Mouse (Mus musculus) adrenal gland, postnatal 36 days (tissue): ENCODE data around the gene Cerk. TPM values are rescaled to one million over a fixed set of nuclear protein-coding genes. Genes with fewer than 3 reads are reported as not detected.
"Not testable (repeated sequence)": the region's sequence is repeated elsewhere in the genome, so short reads cannot be mapped to it uniquely, and the experiment has no call there.

Source experiments
- DNase-seq, 2 experiments: peaks; one replicate each; pipeline ENCODE4 v3.0.0; 2021; ENCODE audit warnings: mixed read lengths in 1 of 2
- total RNA-seq, 2 experiments: library from RNA; stranded (reverse); gene quantifications; 2 replicates each; pipeline ENCODE4 v1.2.3; 2021

Cerk gene
- total RNA-seq, 2 experiments from 2014 or later = 27.1 to 74.2 TPM

DNA sequence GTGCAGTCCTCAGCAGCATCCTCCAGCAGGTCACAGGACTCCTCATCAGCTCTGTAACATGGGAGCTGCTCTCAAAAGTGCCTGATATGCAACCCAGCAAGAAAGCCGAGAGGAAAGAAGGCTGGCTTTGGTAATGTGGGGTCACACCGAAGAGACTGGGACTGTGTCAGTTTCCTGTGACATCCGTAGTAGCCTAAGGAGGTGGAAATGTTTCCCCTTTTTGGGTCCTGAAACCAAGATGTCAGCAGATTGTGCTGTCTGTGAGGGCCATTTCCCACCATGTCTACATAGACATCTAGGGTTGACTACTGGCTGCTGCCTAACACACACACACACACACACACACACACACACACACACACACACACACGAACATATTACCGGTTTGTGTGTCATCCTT, 26.3 kb upstream of the Cerk start:
- not testable (repeated sequence) for DNase-seq

DNA sequence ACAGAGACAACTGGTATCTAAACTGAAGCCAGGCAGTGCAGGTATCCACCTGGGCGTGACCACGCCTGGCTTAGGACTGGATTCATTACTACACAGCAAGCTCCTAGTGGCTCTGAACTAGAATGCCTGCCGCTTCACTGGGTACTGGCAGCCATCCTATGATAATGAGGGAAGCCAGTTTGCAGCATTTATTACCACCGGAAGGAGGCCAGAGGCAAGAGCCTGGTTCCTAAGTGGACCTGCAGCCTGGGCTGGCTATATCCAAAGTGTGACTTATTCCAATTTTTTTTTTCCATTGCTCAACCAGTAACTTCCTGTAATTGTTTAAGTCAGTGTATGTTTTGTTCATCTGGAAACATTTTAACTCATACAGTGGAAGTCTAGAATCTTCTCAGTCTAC, 20.4 kb upstream of the Cerk start:
- DNase-seq = no peak

DNA sequence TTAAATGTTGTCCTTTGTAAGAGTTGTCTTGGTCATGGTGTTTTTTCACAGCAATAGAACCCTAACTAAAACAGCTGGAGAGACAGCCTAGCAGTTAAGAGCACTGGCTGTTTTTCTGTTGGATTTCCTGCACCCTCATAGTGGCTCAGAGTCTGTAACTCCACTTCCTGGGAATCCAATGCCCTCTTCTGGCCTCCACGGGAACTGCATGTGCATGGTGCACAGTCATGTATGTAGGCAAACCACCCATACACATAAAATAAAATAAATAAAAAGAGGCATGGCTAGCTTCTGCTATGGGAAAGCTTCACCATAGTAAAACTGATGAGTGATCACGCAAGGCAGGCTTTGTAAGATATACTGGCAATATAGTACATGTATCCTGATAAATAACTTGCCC, 19.4 kb upstream of the Cerk start:
- DNase-seq = peak; percentile 77 to 78

DNA sequence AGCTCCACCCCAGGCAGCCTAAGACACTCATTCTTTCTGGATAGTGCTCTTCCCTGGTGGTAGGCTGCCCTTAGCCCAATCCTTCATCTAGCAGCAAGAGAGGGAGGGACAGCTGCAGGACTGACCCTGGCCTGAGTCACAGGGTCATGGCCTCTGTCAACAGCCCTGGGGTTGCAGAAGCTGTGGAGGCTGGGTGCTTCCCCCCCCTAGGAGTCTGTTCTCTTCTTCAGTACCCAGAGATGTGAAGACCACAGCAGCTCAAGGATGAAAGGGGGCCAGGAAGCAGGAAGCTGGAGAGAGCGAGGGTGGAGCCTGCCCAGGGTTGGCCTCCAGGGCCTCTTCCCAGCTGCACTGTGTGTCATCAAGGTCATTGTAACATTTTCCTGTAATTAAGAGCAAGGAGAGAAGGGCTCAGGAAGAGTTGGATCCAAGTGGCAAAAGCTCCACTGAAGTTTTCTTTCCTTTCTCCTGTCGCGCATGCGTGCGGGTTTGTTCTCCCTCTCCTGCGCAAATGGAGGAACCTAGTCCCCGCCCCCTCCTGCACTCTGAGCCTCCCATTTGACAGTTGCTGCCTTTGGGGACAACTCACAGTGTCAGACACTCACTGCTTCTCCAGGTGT, 18.1 kb upstream of the Cerk start:
- peak; percentile 81 to 85 for DNase-seq

DNA sequence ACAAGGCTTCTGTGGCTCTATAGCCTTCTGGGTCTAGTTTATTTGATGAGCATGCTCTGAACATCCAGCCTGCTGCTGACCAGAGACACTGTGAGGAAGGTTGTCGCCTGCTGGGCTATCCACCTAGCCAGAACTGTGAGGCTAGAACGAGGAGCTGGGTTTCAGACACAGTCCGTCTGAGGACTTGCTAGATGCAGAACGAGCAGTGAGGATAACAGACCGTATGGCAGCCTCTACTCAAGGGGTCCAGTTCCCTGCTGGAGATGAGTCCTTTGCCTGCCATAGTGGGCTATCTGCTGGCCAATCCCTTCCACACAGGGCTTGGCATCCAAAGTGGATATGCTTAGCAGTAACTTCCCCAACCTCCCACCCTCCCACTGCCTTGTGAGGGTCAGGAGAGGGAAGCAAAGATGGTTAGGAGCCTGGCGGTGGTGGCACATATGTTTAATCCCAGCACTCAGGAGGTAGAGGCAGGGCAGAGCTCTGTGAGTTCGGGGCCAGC, 17.4 kb upstream of the Cerk start:
- no peak for DNase-seq

DNA sequence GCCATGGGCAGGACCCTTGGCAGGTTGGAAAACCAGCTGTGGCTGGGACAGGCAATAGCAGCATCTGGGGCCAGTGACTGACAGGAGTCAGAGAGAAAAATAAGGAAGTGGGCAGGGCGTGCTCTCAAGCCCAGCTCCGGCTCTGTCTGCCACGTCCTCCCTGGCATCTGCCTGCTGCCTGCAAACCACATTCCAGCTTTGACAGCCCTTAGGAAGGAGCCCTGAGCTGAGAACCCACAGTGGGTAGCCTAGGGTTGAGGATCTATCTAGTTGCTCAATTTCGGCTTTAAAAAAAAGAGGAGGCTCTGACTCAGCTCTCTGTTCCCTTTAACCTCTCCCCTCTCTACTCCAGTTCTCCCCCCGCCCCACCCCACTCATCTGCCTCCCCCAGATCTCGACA, 16.7 kb upstream of the Cerk start:
- DNase-seq = no peak

DNA sequence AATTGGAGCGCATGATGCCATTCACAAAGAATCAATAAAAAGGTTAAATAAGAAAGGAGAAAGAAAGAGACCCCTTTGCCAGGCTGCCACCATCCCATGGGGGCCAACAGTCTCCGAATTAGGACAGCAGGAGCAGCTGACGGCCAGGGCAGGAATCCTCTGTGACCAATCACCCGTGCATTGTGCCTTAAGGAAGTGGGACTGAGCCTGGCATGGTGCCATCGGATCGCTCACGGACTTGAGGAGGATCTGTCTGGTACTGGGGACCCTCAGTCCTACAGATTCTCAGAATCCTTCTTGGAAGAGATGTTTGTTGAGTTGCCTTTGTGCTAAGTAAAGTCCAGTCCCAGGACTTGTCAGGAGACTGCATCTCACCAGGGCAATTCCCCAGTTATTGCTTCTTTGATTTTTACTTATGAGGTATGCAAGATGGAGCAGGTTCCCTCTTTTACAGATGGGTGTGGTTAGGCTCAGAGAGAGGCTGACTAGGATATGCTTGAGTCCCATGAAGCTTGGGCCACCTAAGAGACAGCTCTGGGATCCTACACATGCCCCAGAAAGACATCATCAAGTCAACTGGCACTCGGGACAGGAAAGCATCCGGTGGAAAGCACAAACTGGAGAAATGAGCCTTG, 15.9 kb upstream of the Cerk start:
- peak in 1 of 2 experiments; percentile 37 for DNase-seq

DNA sequence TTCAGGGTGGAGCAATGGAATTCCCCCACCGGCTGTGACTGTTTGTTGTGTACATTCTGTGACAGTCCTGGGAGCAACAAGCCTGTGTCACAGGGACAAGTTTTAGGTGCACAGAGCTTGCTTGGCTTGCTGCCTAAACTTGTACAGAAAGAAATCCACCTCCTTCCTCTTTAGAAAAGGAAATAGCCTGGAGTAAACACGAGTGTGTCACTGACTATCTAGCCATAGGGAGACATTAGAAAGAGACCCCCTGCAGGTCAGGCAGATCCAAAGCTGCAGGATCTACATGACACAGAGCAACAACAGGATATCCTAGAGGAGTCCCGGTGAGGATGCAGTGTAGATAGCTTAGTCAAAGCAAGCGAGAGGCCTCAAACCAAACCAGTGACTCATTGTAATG, 15.2 kb upstream of the Cerk start:
- DNase-seq = no peak

DNA sequence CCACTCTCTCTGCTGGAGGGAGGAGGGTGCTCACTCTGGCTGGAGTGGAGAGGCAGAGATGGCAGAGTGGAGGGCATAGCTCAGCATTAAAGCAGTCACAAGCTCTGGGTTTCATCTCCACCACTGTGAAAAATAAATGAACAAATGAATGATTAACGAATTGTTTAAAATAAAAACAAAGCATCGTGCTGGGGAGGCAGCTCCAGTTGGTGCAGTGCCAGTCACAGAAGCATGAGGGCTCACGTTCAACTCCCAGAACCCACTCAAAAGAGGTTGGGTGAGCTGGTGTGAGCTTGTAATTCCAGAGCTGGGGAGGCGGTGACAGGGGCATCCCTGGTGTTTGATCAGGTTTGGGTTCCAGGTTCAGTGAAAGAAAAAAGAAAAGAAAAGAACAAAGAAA, 14.2 kb upstream of the Cerk start:
- DNase-seq = no peak

DNA sequence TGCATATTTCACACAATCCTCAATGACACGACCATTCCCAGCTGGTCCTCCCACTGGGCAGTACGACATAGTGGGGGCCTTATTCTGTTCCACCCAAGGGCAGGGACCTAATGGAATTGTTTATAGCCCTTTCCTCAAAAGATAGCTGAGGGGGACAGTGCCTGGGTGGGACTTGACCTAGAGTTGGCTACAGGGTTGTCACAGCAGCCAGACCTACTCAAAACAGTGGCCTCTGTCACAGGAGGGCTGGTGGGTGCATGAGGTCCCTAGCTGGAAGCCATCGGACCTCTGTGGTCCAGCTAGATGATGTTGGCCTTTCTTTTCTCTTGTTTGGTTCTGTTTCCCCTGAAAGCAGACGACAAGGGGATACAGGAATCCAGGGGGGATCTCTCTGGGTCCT, 13.5 kb upstream of the Cerk start:
- no peak for DNase-seq

DNA sequence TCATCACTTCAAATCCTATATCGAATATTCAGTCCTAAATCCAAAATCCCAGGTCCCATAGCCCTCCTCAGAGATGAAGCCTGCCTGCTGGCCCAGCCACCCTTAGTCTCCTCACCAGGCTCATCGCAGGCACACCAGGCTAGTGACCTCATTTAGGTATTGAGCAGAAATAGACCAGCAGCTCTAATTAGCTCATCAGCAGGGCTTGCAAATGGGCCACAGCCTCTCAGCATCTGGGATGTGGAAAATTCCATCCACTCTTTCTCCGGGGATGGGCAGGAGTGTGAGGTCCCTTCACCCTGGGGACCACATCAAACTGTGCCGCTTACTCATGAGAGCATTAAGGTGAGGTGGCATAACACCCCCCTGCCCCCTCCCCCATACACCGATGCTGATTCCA, 13.1 kb upstream of the Cerk start:
- DNase-seq = no peak

DNA sequence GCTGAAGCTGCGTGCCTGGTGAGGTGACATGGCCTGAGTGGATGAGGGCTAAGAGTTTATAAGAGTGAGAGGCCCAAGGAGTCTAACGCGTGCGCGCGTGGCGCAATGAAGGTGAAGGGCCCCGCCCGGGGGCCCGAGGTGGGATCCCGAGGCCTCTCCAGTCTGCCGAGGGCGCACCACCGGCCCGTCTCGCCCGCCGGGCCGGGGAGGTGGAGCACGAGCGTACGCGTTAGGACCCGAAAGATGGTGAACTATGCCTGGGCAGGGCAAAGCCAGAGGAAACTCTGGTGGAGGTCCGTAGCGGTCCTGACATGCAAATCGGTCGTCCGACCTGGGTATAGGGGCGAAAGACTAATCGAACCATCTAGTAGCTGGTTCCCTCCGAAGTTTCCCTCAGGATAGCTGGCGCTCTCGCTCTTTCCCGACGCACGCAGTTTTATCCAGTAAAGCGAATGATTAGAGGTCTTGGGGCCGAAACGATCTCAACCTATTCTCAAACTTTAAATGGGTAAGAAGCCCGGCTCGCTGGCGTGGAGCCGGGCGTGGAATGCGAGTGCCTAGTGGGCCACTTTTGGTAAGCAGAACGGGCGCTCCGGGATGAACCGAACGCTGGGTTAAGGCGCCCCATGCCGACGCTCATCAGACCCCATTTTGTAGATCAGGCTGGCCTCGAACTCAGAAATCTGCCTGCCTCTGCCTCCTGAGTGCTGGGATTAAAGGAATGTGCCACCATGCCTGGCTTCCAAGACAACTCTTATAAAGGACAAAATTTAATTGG, 8.9 kb upstream of the Cerk start:
- peak in 1 of 2 experiments; percentile 27 for DNase-seq

DNA sequence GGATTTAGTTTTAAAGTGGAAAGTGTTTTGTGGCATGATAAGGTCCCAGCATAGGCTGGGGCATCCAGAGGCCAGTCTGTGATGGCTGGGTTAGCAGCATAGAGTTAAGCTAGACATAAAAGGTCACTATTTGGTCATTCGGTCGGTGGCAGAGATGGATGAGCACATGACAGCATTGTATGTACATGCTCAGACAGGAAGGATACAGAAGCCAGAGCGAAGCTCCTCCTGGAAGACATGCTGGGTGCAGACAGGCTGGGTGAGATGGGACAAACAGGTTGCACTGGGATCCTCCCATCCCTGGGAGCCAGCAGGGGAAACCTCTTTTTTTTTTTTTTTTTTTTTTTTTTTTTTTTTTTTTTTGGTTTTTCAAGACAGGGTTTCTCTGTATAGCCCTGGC, 6.0 kb upstream of the Cerk start:
- no peak for DNase-seq

DNA sequence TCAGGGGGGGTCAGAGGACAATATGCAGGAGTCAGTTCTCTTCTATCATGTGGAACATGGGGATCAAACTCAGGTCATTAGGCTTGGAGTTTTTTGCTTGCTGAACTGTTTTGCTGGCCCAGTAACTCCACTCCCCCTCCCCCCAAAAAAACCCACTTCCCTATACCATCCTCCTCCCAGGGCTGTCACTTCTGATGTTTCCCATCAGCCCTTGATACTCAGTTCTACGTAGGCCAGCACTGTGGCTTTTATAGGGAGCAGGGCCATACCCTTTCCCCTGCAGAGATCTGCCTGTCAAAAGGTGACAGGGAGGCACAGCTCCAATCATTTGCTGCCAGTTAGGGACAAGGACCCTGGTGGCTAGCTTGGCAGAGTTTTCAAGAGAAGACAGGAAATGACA, 5.6 kb upstream of the Cerk start:
- no peak for DNase-seq

DNA sequence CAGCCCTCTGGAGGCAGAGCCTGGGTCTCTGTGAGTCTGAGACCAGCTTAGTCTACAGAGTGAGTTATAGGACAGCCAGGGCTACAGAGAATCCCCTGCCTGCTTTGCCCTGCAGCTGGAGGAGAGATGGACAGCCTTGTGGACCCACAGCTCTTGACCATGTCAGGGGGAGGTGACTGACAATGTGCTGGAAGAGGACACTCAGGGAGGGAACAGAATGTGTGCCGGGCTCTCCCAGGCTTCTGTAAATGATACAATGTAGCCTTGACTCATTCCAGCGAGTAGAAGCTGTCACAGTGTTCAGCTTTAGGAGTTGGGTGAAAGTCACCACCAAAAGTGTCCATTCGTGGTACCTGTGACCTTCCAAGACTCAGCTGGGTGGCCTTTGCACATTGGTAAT, 4.4 kb upstream of the Cerk start:
- no peak for DNase-seq

DNA sequence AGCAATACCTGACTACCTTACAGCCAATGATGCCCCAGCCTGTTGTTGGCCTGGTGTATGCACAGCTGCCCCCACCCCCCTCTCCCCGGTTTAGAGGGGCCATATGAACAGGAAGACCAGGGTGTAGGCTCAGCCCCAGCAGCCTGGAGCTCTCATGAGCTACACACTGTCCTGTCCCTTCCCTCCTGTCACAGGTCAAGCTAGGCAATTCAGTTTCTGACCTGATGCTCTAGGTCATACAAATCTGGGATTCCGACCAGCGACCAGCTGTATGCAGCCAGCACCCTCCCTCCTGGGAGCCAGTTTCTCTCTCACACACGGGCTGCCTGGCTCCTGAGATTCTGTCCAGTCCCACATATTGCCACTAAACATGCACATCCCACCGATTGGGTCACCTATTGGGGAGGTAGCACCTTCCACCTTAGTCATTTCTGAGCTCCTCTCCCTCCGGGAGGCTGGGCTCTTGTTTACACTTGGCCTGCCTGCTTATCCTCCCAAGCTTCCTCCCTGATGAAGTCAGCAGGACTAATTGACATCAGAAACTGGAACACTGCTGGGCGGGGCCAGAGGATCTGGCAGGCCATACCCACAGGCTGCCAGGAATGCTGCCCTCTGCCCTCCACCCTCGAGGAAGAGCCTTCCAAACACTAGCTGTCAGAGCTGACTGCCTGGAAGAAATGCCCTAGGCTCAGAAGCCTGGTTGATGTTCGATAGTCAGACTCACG, 3.0 kb upstream of the Cerk start:
- peak; percentile 94 for DNase-seq

DNA sequence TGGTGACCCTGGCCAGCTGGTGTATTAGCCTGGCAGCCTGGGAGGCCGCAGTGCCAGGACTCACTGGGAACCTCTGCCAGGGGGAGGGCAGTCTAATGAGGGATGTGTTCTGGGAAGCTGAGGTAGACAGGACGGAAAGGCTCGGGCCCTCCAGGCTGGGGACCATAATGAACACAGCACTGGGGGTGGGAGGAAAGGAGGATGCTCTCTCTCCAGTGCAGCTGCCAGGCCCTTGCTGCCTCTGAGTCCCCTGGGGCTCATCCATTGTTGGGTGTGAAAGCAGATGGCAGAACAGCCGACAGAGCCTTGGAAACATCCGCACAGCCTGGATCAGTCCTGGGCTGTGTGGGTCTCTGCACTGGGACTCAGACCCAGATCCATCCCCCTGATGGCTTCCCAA, 2.2 kb upstream of the Cerk start:
- peak in 1 of 2 experiments; percentile 49 for DNase-seq

DNA sequence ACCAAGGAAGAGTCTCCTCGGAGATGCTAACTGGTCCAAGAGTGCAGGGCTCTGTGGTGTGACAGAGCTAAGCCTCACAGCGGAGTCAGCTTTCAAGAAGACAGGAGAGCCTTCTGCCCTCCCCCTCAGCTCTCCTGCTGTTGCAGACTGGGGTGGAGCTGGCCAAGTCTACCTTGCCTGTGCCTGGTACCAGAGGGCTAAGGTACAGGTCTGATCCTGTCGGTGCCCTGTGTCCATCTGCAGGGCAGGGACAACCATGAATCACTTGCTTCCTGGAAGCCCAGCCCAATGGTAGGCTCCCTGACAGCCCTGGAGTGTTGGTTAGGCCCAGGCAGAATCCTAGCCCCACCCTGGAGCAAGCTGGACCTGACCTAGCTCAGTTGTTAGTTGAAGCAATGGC, 745 bp upstream of the Cerk start:
- DNase-seq = no peak

DNA sequence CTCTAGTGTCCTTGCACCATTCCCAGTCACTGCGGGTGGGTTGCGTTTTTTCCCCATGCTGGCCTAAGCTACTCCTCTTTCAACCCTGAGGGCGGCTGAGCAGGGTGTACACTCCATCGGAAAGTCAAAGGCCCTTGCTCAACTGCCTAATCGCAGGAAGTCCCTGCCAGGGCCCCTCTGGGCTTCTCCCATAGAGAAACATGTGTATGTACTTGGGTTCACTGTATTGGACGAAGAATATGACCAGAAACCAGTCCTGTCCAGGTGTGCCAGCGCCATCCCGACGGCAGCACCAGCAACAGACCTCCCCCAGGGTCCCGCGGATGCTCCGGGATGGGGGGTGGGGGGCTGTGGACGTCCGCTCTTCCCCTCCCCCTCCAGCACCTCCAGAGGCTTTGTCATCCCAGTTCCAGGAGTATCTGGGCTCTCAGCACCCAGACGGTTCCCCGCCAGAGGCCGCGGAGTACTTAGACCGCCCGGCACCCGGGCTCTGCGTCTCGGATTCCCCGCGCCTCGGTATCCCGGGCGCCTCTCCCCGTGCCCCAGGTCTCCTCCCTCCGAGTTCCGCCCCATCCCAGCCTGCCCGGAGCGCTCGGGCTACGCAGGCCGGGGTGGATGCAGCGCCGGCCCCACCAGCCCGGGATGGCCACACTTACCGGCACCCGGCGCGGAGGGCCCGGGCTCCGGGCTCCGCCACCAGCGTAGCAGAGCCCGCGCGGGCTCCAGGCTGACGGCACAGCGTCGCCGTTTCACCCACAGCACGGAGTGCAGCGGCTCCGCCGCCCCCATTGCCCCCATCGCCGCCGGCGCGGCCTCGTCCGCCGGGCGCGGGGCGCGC, 871 bp downstream of the Cerk start:
- DNase-seq = peak; percentile 65 to 70

DNA sequence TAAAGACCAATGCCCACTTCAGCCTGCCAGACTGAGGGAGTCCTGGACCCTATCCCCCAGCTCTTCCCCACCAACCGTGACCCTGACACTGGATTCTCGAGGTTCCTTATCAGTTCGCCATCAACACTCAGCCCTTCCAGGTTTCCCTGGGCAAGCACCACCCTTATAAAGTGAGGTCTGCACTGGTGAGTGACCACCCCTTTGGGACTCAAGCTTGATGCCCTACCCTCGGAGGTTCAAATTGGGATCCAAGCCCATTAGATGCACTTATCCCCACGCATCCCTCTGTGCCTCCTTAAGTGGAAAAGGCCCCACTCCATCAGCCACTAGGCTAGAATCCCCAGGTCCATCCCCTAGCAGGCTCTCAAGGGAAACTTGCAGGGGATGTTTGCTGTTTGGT, 1.9 kb downstream of the Cerk start:
- no peak for DNase-seq

DNA sequence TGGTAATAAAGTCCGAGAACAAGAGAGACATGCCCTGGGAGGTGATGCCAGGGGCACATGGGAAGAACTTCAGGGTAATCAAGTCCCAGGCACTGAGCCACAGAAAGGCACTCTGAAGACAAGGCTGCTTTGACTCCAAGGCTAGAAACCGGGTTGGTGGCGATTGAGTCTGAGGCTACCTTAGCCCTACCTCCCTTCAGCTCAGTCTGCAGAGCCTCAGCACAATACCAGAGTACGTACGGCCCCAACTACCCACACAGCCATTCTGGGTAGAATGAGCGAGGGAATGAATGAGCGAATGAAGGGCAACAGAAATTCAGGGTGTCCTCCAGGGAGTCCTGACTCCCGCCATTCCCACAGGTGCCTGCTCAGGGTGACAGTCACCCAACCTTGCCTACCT, 2.5 kb downstream of the Cerk start:
- no peak for DNase-seq

DNA sequence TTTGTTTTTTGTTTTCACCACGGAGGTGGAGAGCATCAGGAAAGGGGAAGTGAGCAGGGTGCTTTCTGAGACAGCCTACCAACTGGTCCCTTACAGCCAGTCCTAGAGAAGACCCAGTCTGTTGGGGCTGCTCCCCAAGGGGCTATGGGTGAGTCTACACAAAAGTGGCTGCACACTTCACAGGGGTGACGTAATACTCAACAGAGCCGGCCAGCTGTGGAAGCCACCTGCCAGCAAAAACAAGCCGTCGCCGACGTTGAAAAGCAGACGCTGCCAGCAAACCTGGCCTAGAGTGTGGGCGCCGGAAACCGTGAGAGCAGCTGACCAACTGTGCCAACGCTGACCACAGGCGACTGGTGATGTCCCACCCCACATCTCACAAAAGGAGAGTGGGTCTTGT, 3.3 kb downstream of the Cerk start:
- peak in 1 of 2 experiments; percentile 51 for DNase-seq
